Mouse (Mus musculus) E14TG2a.4 (cell line): Measurements from ENCODE around the gene Map4k4.

ENCODE experiments used
- CTCF ChIP-seq: conservative IDR thresholded peaks from 2 replicates; pipeline ENCODE4 v1.5.1; 2014; ENCODE audit warnings: low read length
- NANOG ChIP-seq: IDR thresholded peaks from 2 replicates; pipeline ENCODE4 v1.6.1; 2014; ENCODE audit warnings: borderline replicate concordance, low read length, mixed read lengths
- POU5F1 ChIP-seq: IDR thresholded peaks from 2 replicates; pipeline ENCODE4 v1.6.1; 2014; ENCODE audit warnings: low read length, borderline replicate concordance

- TF ChIP-seq CTCF (no peak), NANOG (no peak), POU5F1 (no peak)
Observed at GRCm38 (mm10) chr1:39984331-39984730, 83.6 kb downstream of the Map4k4 start.
